Mouse (Mus musculus) hindbrain, embryonic 16.5 days (tissue): ENCODE measurements around the gene Ankrd39. TPM values are rescaled to one million over a fixed set of nuclear protein-coding genes. Genes with fewer than 3 reads are reported as not detected.
"Not testable (repeated sequence)": the region's sequence is repeated elsewhere in the genome, so short reads cannot be mapped to it uniquely, and the experiment has no call there.

Experiments
- ATAC-seq: fragments of 200-750 bp; cut with Nextera tagmentation; 2 replicates; pipeline ENCODE4 v1.8.0; 2017; ENCODE audit warnings: moderate TSS enrichment, moderate library complexity
- H3K27ac ChIP-seq: fragments of 300-500 bp; sonication (generic); 2 replicates; pipeline ENCODE4 v1.5.1; 2014; ENCODE audit warnings: low read depth, mild to moderate bottlenecking, control low read depth, low read length, moderate library complexity
- H3K27me3 ChIP-seq: fragments of 300-500 bp; sonication (generic); replicated peaks from 2 replicates; pipeline ENCODE4 v1.6.1; 2014; ENCODE audit warnings: low read length; ENCODE audit not compliant: control insufficient read depth, insufficient read depth
- H3K36me3 ChIP-seq: fragments of 300-500 bp; sonication (generic); 2 replicates; pipeline ENCODE4 v1.6.1; 2014; ENCODE audit warnings: mild to moderate bottlenecking, low read length, moderate library complexity, mixed read lengths; ENCODE audit not compliant: control insufficient read depth, insufficient read depth
- H3K4me1 ChIP-seq: fragments of 300-500 bp; sonication (generic); 2 replicates; pipeline ENCODE4 v1.6.1; 2014; ENCODE audit warnings: low read depth, low read length; ENCODE audit not compliant: control insufficient read depth, insufficient read depth
- H3K4me2 ChIP-seq: fragments of 300-500 bp; sonication (generic); 2 replicates; pipeline ENCODE4 v1.6.1; 2014; ENCODE audit warnings: mild to moderate bottlenecking, low read length, control low read depth, moderate library complexity
- H3K4me3 ChIP-seq: fragments of 300-500 bp; sonication (generic); 2 replicates; pipeline ENCODE4 v1.5.1; 2014; ENCODE audit warnings: mild to moderate bottlenecking, low read length, control low read depth, moderate library complexity
- H3K9ac ChIP-seq: fragments of 300-500 bp; sonication (generic); 2 replicates; pipeline ENCODE4 v1.6.1; 2014; ENCODE audit warnings: low read depth, mild to moderate bottlenecking, control low read depth, low read length, moderate library complexity
- H3K9me3 ChIP-seq: fragments of 300-500 bp; sonication (generic); 2 replicates; pipeline ENCODE4 v1.6.1; 2014; ENCODE audit warnings: mild to moderate bottlenecking, low read length, moderate library complexity; ENCODE audit not compliant: control insufficient read depth
- WGBS: fragments of 180-500 bp; shearing (Covaris S2); extraction: QIAGEN DNeasy Blood & Tissue Kit; methylation state at CpG from one replicate; pipeline ENCODE4 v1.1.7; 2014; 5-methylcytosine and 5-hydroxymethylcytosine counted together
- polyA plus RNA-seq: library from polyadenylated mRNA; unstranded; fragments of >200 nt; fragmentation: Nextera tagmentation; extraction: Ambion mirVana; gene quantifications from 2 replicates; pipeline ENCODE4 v1.2.1, GENCODE M21; 2015

The Ankrd39 gene
- polyA plus RNA-seq, 1 experiment from 2014 or later: 33.8 TPM

- H3K27ac ChIP-seq: no peak overlapping the region
- H3K4me2 ChIP-seq: no peak overlapping the region
- H3K9me3 ChIP-seq: no peaks in the 10 kb centered on the region
- no peak for ATAC-seq
- peaks cover 3% of the 10 kb centered on the region; the same call in 1 of the 2 replicates for H3K4me1 ChIP-seq
- H3K36me3 ChIP-seq: peaks cover 15% of the 10 kb centered on the region
- no peaks in the 10 kb centered on the region for H3K27me3 ChIP-seq
- H3K4me3 ChIP-seq: no peak overlapping the region
- no peak overlapping the region for H3K9ac ChIP-seq
- WGBS: 91% methylated on average over 11 of the region's 11 CpGs
Observed at GRCm38 (mm10) chr1:36540132-36540531, 7.1 kb downstream of the Ankrd39 start.

- H3K9ac ChIP-seq: no peak within 1 kb of the TSS
- no peaks in the 10 kb centered on the region for H3K9me3 ChIP-seq
- H3K27ac ChIP-seq: no peak within 1 kb of the TSS
- ATAC-seq: no peak
- H3K4me1 ChIP-seq: peaks cover 3% of the 10 kb centered on the region; the same call in 1 of the 2 replicates
- H3K27me3 ChIP-seq: no peaks in the 10 kb centered on the region
- H3K36me3 ChIP-seq: peaks cover 15% of the 10 kb centered on the region
- no peak within 1 kb of the TSS for H3K4me2 ChIP-seq
- 64% methylated on average over 5 of the region's 9 CpGs for WGBS
- no peak within 1 kb of the TSS for H3K4me3 ChIP-seq
Observed at GRCm38 (mm10) chr1:36539186-36539585, 8.1 kb downstream of the Ankrd39 start, which contains the start of gene Gm42417. TSS of gene Gm42417 (minus strand) at chr1:36539429.

GRCm38 (mm10) chr1:36538727-36539126 lies 8.5 kb downstream of the Ankrd39 start:
- Histone ChIP-seq H3K4me1 (peaks cover 3% of the 10 kb centered on the region; the same call in 1 of the 2 replicates), H3K9me3 (no peaks in the 10 kb centered on the region), H3K9ac (no peak overlapping the region), H3K27me3 (no peaks in the 10 kb centered on the region), H3K27ac (no peak overlapping the region), H3K4me2 (no peak overlapping the region), H3K4me3 (no peak overlapping the region), H3K36me3 (peaks cover 15% of the 10 kb centered on the region)
- WGBS: 89% methylated on average over 4 of the region's 4 CpGs
- no peak for ATAC-seq

GRCm38 (mm10) chr1:36536783-36537182 lies 10.5 kb downstream of the Ankrd39 start, which contains the start of gene Ankrd23:
TSS of gene Ankrd23 (minus strand) at chr1:36536883.
- not testable (repeated sequence) for H3K4me1 ChIP-seq, H3K9ac ChIP-seq, H3K9me3 ChIP-seq, H3K27ac ChIP-seq, H3K27me3 ChIP-seq, H3K4me3 ChIP-seq, ATAC-seq, H3K4me2 ChIP-seq
- H3K36me3 ChIP-seq: peaks cover 13% of the 10 kb centered on the region
- WGBS: 93% methylated on average over 9 of the region's 9 CpGs

- Histone ChIP-seq H3K27me3 (no peaks in the 10 kb centered on the region), H3K36me3 (peaks cover 10% of the 10 kb centered on the region), H3K9me3 (no peaks in the 10 kb centered on the region), H3K9ac (no peak overlapping the region), H3K27ac (no peak overlapping the region), H3K4me2 (no peak overlapping the region), H3K4me1 (peaks cover 3% of the 10 kb centered on the region; the same call in 1 of the 2 replicates), H3K4me3 (no peak overlapping the region)
- 76% methylated on average over 8 of the region's 8 CpGs for WGBS
- ATAC-seq: no peak
Observed at GRCm38 (mm10) chr1:36536397-36536728, 10.9 kb downstream of the Ankrd39 start.

GRCm38 (mm10) chr1:36535477-36536396 lies 11.5 kb downstream of the Ankrd39 start:
- Histone ChIP-seq H3K4me1 (peaks cover 3% of the 10 kb centered on the region; the same call in 1 of the 2 replicates), H3K4me2 (no peak overlapping the region), H3K9ac (no peak overlapping the region), H3K4me3 (no peak overlapping the region), H3K36me3 (peaks cover 7% of the 10 kb centered on the region; the same call in 1 of the 2 replicates), H3K9me3 (no peaks in the 10 kb centered on the region), H3K27ac (no peak overlapping the region), H3K27me3 (no peaks in the 10 kb centered on the region)
- 84% methylated on average over 11 of the region's 11 CpGs for WGBS
- no peak; the same call in 1 of the 2 replicates for ATAC-seq

GRCm38 (mm10) chr1:36534595-36535058 lies 12.6 kb downstream of the Ankrd39 start:
- 88% methylated on average over 6 of the region's 6 CpGs for WGBS
- H3K9ac ChIP-seq: no peak overlapping the region
- ATAC-seq: no peak
- H3K9me3 ChIP-seq: no peaks in the 10 kb centered on the region
- no peak overlapping the region for H3K27ac ChIP-seq
- no peak overlapping the region for H3K4me2 ChIP-seq
- peaks cover 3% of the 10 kb centered on the region; the same call in 1 of the 2 replicates for H3K36me3 ChIP-seq
- H3K4me1 ChIP-seq: peaks cover 3% of the 10 kb centered on the region; the same call in 1 of the 2 replicates
- no peak overlapping the region for H3K4me3 ChIP-seq
- H3K27me3 ChIP-seq: no peaks in the 10 kb centered on the region

- Histone ChIP-seq H3K4me2 (no peak overlapping the region), H3K4me1 (peaks cover 3% of the 10 kb centered on the region; the same call in 1 of the 2 replicates), H3K27me3 (no peaks in the 10 kb centered on the region), H3K36me3 (no peaks in the 10 kb centered on the region), H3K4me3 (no peak overlapping the region), H3K9me3 (no peaks in the 10 kb centered on the region), H3K9ac (no peak overlapping the region), H3K27ac (no peak overlapping the region)
- WGBS: 83% methylated on average over 6 of the region's 6 CpGs
- ATAC-seq: no peak
Observed at GRCm38 (mm10) chr1:36533546-36533945, 13.7 kb downstream of the Ankrd39 start.

- Histone ChIP-seq H3K4me2 (no peak overlapping the region), H3K36me3 (no peaks in the 10 kb centered on the region), H3K4me1 (peaks cover 5% of the 10 kb centered on the region; the same call in 1 of the 2 replicates), H3K27ac (no peak overlapping the region), H3K27me3 (no peaks in the 10 kb centered on the region), H3K4me3 (no peak overlapping the region), H3K9me3 (no peaks in the 10 kb centered on the region), H3K9ac (no peak overlapping the region)
- WGBS: 94% methylated on average over 12 of the region's 12 CpGs
- no peak for ATAC-seq
Observed at GRCm38 (mm10) chr1:36531461-36531860, 15.8 kb downstream of the Ankrd39 start.
